Mouse (Mus musculus) C2C12 (cell line): ENCODE data around the gene Mrpl39.

ENCODE experiments used
- CTCF ChIP-seq: IDR thresholded peaks from one replicate; pipeline ENCODE4 v1.5.1; 2011; ENCODE audit not compliant: control insufficient read depth, insufficient read depth, insufficient read length
- MAX ChIP-seq: IDR thresholded peaks from one replicate; pipeline ENCODE4 v1.6.1; 2011; ENCODE audit warnings: mild to moderate bottlenecking, control low read depth
- MYOG ChIP-seq: IDR thresholded peaks from one replicate; pipeline ENCODE4 v1.6.1; 2011; ENCODE audit not compliant: control insufficient read depth, insufficient read length; ENCODE audit errors: extremely low read depth

- no peak for TF ChIP-seq CTCF
- TF ChIP-seq MAX: no peak
- TF ChIP-seq MYOG: no peak
Measured at GRCm38 (mm10) chr16:84716197-84716596, 19.3 kb downstream of the Mrpl39 start.
